9 mouse cellular contexts compared by ENCODE assay signal in genomic region chr15:83252060-83252459, GRCm38 (mm10). TPM values are rescaled to one million over a fixed set of nuclear protein-coding genes. Genes with fewer than 3 reads are reported as not detected.
DNase-seq lines count a peak whose midpoint lies in the region; ATAC-seq lines count a peak whose summit lies in the region.
"Had no signal": no experiment of that assay in that cellular context is flagged by ENCODE, and none has a peak within 500 bp of the region (broad histone marks: within the 10 kb centered on the region; RNA-seq: fewer than 3 reads in every experiment).

No protein-coding gene starts in this region.

- H3K27me3 ChIP-seq in hindbrain, embryonic 10.5 days (ENCODE audit: insufficient read depth, poor library complexity, severe bottlenecking) = peaks cover 52% of the 10 kb centered on the region
- peaks cover 45% of the 10 kb centered on the region for H3K27me3 ChIP-seq in hindbrain, embryonic 13.5 days
- H3K27me3 ChIP-seq in embryonic facial prominence, embryonic 15.5 days = peaks cover 29% of the 10 kb centered on the region
- peaks cover 14% of the 10 kb centered on the region for H3K27me3 ChIP-seq in intestine, embryonic 15.5 days (replicated peaks)

- 0 out of 2 replicates have a peak overlapping the region, but pooled peaks have one; percentile 62 for H3K4me3 ChIP-seq in hindbrain, embryonic 10.5 days
- no peak overlapping the region for H3K4me3 ChIP-seq in hindbrain, embryonic 13.5 days
- H3K4me3 ChIP-seq in embryonic facial prominence, embryonic 15.5 days (replicated peaks) = peak overlapping the region; percentile 54
- no peak overlapping the region for H3K4me3 ChIP-seq in intestine, embryonic 15.5 days (replicated peaks)

- peaks cover 17% of the 10 kb centered on the region for H3K4me1 ChIP-seq in hindbrain, embryonic 10.5 days (replicated peaks)
- H3K4me1 ChIP-seq in hindbrain, embryonic 13.5 days (replicated peaks) = peaks cover 14% of the 10 kb centered on the region
- peaks cover 14% of the 10 kb centered on the region for H3K4me1 ChIP-seq in embryonic facial prominence, embryonic 15.5 days
- H3K4me1 ChIP-seq in intestine, embryonic 15.5 days (replicated peaks) = peaks cover 19% of the 10 kb centered on the region

- no peak for DNase-seq in hindbrain, embryonic 10.5 days (ENCODE audit: low spot score)
- DNase-seq in lung, postnatal 14 days = peak; percentile 46
- no peak for DNase-seq in left cerebral cortex, adult 8-10 months (ENCODE audit: low spot score in 2 of 2)
- no peak for DNase-seq in thymus, postnatal 0 days (ENCODE audit: low spot score)

- H3K4me2 ChIP-seq in hindbrain, embryonic 13.5 days = no peak overlapping the region; the same call in 1 of the 2 replicates
- H3K4me2 ChIP-seq in embryonic facial prominence, embryonic 15.5 days (replicated peaks) = no peak overlapping the region
- peak overlapping the region; percentile 93 for H3K4me2 ChIP-seq in intestine, embryonic 15.5 days (replicated peaks)

- no peaks in the 10 kb centered on the region for H3K36me3 ChIP-seq in hindbrain, embryonic 10.5 days
- H3K36me3 ChIP-seq in hindbrain, embryonic 13.5 days = no peaks in the 10 kb centered on the region
- H3K36me3 ChIP-seq in embryonic facial prominence, embryonic 15.5 days = no peaks in the 10 kb centered on the region
- no peaks in the 10 kb centered on the region for H3K36me3 ChIP-seq in intestine, embryonic 15.5 days
- H3K36me3 ChIP-seq: neural tube, embryonic 12.5 days had no signal

- no peak for ATAC-seq in hindbrain, embryonic 13.5 days (ENCODE audit: low FRiP score)
- no peak for ATAC-seq in embryonic facial prominence, embryonic 15.5 days (ENCODE audit: insufficient number of reproducible peaks, low FRiP score, low TSS enrichment, low read depth)
- ATAC-seq in intestine, embryonic 15.5 days = no peak
- ATAC-seq in monocyte, adult 5-6 weeks (replicated peaks; ENCODE audit: insufficient number of reproducible peaks, low FRiP score, low TSS enrichment, poor library complexity, severe bottlenecking) = no peak

- H3K27ac ChIP-seq in hindbrain, embryonic 10.5 days = no peak overlapping the region
- H3K27ac ChIP-seq in hindbrain, embryonic 13.5 days = no peak overlapping the region
- no peak overlapping the region for H3K27ac ChIP-seq in embryonic facial prominence, embryonic 15.5 days (replicated peaks)
- no peak overlapping the region for H3K27ac ChIP-seq in intestine, embryonic 15.5 days
- H3K27ac ChIP-seq: neural tube, embryonic 12.5 days had no signal

- 74% methylated on average over 14 of the region's 14 CpGs for WGBS in hindbrain, embryonic 10.5 days
- 72% methylated on average over 14 of the region's 14 CpGs for WGBS in hindbrain, embryonic 13.5 days
- 56% methylated on average over 14 of the region's 14 CpGs for WGBS in embryonic facial prominence, embryonic 15.5 days
- WGBS in intestine, embryonic 15.5 days = 73% methylated on average over 14 of the region's 14 CpGs

- H3K9me3 ChIP-seq in hindbrain, embryonic 10.5 days = no peaks in the 10 kb centered on the region
- H3K9me3 ChIP-seq in hindbrain, embryonic 13.5 days = no peaks in the 10 kb centered on the region
- no peaks in the 10 kb centered on the region for H3K9me3 ChIP-seq in embryonic facial prominence, embryonic 15.5 days (replicated peaks)
- no peaks in the 10 kb centered on the region for H3K9me3 ChIP-seq in intestine, embryonic 15.5 days

- H3K9ac ChIP-seq in hindbrain, embryonic 13.5 days = no peak overlapping the region
- no peak overlapping the region for H3K9ac ChIP-seq in embryonic facial prominence, embryonic 15.5 days
- H3K9ac ChIP-seq in intestine, embryonic 15.5 days = no peak overlapping the region

RNA-seq across cellular contexts. Expression of gene A4galt, which starts 0.5 kb away (rescaled TPM):
- polyA plus RNA-seq in hindbrain, embryonic 10.5 days (2016; fragmentation: Nextera tagmentation; extraction: Ambion mirVana) = 1.2 and 1.5 TPM in 2 replicates
- 3.0 and 4.4 TPM in 2 replicates for polyA plus RNA-seq in hindbrain, embryonic 13.5 days (2015; fragmentation: Nextera tagmentation; extraction: Ambion mirVana)
- 4.3 and 4.7 TPM in 2 replicates for polyA plus RNA-seq in embryonic facial prominence, embryonic 15.5 days (2015; fragmentation: Nextera tagmentation; extraction: Ambion mirVana)
- 3.3 and 4.2 TPM in 2 replicates for polyA plus RNA-seq in intestine, embryonic 15.5 days (2015; fragmentation: Nextera tagmentation; extraction: Ambion mirVana)
- 1 to 10 TPM; 3.2 to 5.9 (median 5.4) TPM for total RNA-seq in left cerebral cortex, adult 8-10 months (2022)
- polyA plus RNA-seq in thymus, postnatal 0 days (2015; fragmentation: Nextera tagmentation; extraction: Ambion mirVana) = 2.2 and 2.4 TPM in 2 replicates
- total RNA-seq in monocyte, adult 5-6 weeks (2017) = 0.29 to 2.5 TPM in 2 of 3 replicates, not detected in the other

Comparison
In these comparisons a context has a peak if more than half of its experiments do, and no peak if none do; other contexts are left out.
1. H3K4me3 ChIP-seq: peak in hindbrain, embryonic 10.5 days (single experiment) and embryonic facial prominence, embryonic 15.5 days (single experiment); none in hindbrain, embryonic 13.5 days (single experiment) and intestine, embryonic 15.5 days (single experiment).